Mouse (Mus musculus) v-Abl transformed pro-B cells (cell line): Measurements from ENCODE around the gene Trim44.

ENCODE experiments used
- in situ Hi-C, 2 experiments: fragments of 400-800 bp; cut with MboI; formaldehyde crosslinking; loops; one replicate each; pipeline ENCODE4 v1.15.1; 2025; ENCODE audit not compliant: unreplicated experiment in 2 of 2

Gene Trim44

GRCm38 (mm10) chr2:102407363-102408184, at the start of gene Trim44:
TSS of gene Trim44 (minus strand) at chr2:102407828.
- in situ Hi-C loops: no loop called here

GRCm38 (mm10) chr2:102455126-102455525, 47.5 kb upstream of the Trim44 start:
- in situ Hi-C loops: loop anchor here (5.0 to 25.0 kb wide), 5 partner anchors 548 to 993 kb away; no protein-coding TSS in a partner anchor

GRCm38 (mm10) chr2:102453447-102453846, 45.8 kb upstream of the Trim44 start:
- in situ Hi-C loops: loop anchor here (5.0 to 25.0 kb wide), 9 partner anchors 346 to 991 kb away; no protein-coding TSS in a partner anchor

- in situ Hi-C loops: loop anchor here (5.0 to 25.0 kb wide), 9 partner anchors 345 to 990 kb away; no protein-coding TSS in a partner anchor
Measured at GRCm38 (mm10) chr2:102451671-102452549, 44.3 kb upstream of the Trim44 start, which contains the start of gene Fjx1. TSS of gene Fjx1 (minus strand) at chr2:102452499.

GRCm38 (mm10) chr2:102450761-102451670, 43.4 kb upstream of the Trim44 start:
- in situ Hi-C loops: loop anchor here (5.0 to 25.0 kb wide), 9 partner anchors 344 to 989 kb away; no protein-coding TSS in a partner anchor

- in situ Hi-C loops: loop anchor here (5.0 to 25.0 kb wide), 9 partner anchors 343 to 988 kb away; no protein-coding TSS in a partner anchor
Measured at GRCm38 (mm10) chr2:102450248-102450760, 42.7 kb upstream of the Trim44 start.

- in situ Hi-C loops: loop anchor here (5.0 to 25.0 kb wide), 10 partner anchors 162 to 987 kb away; no protein-coding TSS in a partner anchor
Measured at GRCm38 (mm10) chr2:102449630-102450247, 42.1 kb upstream of the Trim44 start.

- in situ Hi-C loops: loop anchor here in 1 of 2 experiments (5.0 kb wide), 1 partner anchor 162 kb away; no protein-coding TSS in a partner anchor
Measured at GRCm38 (mm10) chr2:102449056-102449455, 41.4 kb upstream of the Trim44 start.

GRCm38 (mm10) chr2:102447831-102448230, 40.2 kb upstream of the Trim44 start:
- in situ Hi-C loops: loop anchor here in 1 of 2 experiments (5.0 kb wide), 1 partner anchor 161 kb away; no protein-coding TSS in a partner anchor

GRCm38 (mm10) chr2:102446851-102447250, 39.2 kb upstream of the Trim44 start:
- in situ Hi-C loops: loop anchor here in 1 of 2 experiments (5.0 kb wide), 1 partner anchor 160 kb away; no protein-coding TSS in a partner anchor

- in situ Hi-C loops: no loop called here
Measured at GRCm38 (mm10) chr2:102437357-102438030, 29.9 kb upstream of the Trim44 start.

- in situ Hi-C loops: no loop called here
Measured at GRCm38 (mm10) chr2:102433879-102434278, 26.3 kb upstream of the Trim44 start.

GRCm38 (mm10) chr2:102431084-102431483, 23.5 kb upstream of the Trim44 start:
- in situ Hi-C loops: no loop called here

GRCm38 (mm10) chr2:102427974-102428373, 20.3 kb upstream of the Trim44 start:
- in situ Hi-C loops: no loop called here

- in situ Hi-C loops: no loop called here
Measured at GRCm38 (mm10) chr2:102426434-102426833, 18.8 kb upstream of the Trim44 start.

GRCm38 (mm10) chr2:102416149-102416743, 8.6 kb upstream of the Trim44 start:
- in situ Hi-C loops: no loop called here

- in situ Hi-C loops: no loop called here
Measured at GRCm38 (mm10) chr2:102412738-102413137, 5.1 kb upstream of the Trim44 start.

GRCm38 (mm10) chr2:102410615-102411014, 3.0 kb upstream of the Trim44 start:
- in situ Hi-C loops: no loop called here
